Mouse (Mus musculus) spleen, postnatal 10 days (tissue): ENCODE results near the gene Ppp1r9a.

Experiments
- DNase-seq, 2 experiments: peaks; one replicate each; pipeline ENCODE4 v3.0.0; 2021 to 2022; ENCODE audit warnings: low spot score in 2 of 2

Ppp1r9a gene

DNA sequence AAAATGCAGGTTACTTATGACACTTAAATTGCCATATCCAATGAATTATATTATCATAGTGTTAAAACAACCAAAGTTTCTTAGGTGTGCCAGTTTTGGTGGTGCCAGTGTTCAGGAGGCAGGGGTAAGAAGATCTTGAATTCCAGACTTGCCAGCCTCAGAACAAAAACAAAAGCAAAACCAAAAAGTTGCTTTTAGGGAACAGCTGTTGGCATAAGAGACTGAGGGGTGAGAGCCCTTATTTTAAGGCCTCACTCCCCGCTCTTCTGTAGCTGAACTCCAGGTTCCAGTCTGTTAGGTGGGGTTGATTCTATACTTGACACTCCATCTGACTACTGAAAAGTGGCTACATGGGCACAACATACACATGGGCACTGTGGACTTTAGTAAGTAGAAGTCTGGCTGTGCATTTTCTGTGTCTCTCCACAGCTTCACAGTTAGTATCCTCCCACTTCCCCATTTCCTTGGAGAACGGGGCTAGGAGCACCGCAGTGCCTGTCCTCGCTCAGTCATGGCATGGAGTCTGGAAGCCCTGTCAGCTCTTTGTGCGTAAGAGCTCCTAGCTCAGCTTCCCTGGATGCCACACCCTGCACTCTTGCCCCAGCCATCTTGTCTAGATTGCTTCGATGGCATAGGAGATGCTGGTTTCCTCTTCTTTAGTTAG, 103.7 kb downstream of the Ppp1r9a start:
- no peak for DNase-seq

DNA sequence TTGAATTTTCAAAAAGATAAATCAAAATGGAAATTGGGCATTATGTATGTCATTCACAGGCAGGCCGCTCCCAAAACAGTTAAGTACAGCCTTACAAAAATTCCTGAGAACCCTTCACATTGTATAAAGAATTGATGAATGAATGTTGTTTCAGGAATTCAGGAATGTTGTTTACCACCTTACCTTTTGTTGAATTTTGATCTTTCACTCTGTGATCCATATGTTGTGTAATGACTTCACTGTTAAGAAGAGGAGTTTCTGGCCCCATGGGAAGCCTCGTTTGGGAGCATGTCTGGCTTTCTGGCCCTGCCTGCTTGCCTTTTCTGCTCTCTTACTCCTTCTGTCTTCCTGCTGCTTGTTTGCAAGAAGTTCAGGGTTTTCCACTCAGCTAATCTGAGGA, 105.4 kb downstream of the Ppp1r9a start:
- no peak for DNase-seq

- no peak for DNase-seq
These were observed 105.9 kb downstream of the Ppp1r9a start for GRCm38 (mm10) chr6:5008603-5009002.

- no peak for DNase-seq
These were observed 108.1 kb downstream of the Ppp1r9a start for GRCm38 (mm10) chr6:5010553-5011416.

GRCm38 (mm10) chr6:5012794-5013193, 110.1 kb downstream of the Ppp1r9a start:
- DNase-seq = no peak

GRCm38 (mm10) chr6:5014567-5014966, 111.8 kb downstream of the Ppp1r9a start:
- no peak for DNase-seq

GRCm38 (mm10) chr6:5015173-5015572, 112.5 kb downstream of the Ppp1r9a start:
- DNase-seq = no peak

GRCm38 (mm10) chr6:5017945-5018511, 115.3 kb downstream of the Ppp1r9a start:
- no peak for DNase-seq

GRCm38 (mm10) chr6:5019208-5019607, 116.5 kb downstream of the Ppp1r9a start:
- DNase-seq = no peak

- no peak for DNase-seq
These were observed 117.3 kb downstream of the Ppp1r9a start for GRCm38 (mm10) chr6:5019969-5020368.

GRCm38 (mm10) chr6:5020510-5020909, 117.8 kb downstream of the Ppp1r9a start:
- DNase-seq = no peak

DNA sequence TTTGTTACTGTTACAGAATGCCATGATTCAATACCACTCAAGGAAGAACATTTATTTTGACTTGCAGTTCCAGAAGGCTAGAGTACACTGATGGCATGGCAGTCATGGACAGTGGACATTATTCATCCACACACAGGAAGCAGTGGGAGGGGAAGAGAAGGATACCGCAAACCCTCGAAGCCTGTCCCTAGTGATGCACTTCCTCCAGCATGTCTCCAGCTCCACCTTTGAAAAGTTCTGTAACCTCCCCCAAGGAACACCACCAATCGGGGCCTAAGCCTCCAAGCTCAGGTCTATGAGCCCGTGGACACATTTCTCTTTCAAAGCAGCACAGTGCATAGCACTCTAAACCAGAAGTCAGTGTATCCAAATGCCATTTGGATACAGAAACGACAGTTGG, 120.0 kb downstream of the Ppp1r9a start:
- DNase-seq = no peak

DNA sequence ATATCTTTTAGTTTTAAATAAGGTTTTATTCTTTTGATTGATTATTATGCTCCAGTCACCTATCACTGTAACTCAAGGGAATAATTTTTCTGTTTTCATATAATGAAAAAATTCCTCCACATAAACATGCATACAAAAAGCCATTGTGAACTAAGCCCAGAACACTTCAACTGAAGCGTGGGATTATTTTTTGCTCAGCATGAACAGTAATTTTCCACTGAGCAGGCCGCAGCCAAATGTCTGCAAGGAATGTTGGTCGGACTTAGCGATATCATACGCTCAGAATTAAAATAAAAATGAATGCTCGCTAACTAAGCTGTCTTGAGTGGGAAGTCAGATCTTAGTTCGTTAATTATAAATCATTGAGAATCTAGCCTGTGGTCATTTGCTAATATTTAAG, 122.2 kb downstream of the Ppp1r9a start:
- DNase-seq = no peak

DNA sequence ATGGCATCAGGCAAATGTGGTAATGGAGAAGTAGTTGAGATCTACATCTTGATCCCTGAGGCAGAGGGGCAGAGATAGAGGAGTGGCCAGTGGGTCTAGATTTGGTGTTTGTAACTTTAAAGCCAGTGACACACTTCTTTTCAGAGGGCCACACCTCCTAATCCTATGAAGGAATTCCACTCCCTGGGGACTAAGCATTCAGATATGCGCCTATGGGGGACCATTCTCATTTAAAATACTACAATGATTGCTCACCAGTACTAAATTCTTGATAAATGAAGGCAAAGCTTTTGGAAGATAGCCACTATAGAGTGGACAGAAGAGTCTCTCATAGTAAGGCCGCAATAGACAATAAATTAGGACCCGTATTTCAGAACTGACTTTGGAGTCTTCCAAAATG, 124.1 kb downstream of the Ppp1r9a start:
- DNase-seq = no peak

DNA sequence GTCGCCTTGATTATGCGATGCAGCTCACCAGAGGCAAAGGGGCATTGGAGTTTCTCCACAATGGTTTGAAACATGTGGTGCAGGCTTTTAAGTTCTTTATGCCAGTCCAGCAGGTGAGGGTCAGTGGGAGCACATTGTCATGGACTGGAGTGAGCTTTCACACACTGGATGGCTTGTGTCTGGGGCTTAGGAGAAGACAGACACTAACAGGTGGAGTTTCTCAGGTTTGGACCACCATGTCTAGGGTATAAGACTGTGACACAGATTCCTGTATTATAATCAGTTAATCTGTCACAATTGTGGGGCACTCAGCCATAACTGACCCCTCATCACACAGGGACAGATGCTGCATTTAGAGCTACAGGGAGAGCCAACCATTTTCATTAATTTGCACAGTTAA, 124.5 kb downstream of the Ppp1r9a start:
- no peak for DNase-seq

GRCm38 (mm10) chr6:5027801-5028200, 125.1 kb downstream of the Ppp1r9a start:
- DNase-seq = no peak

DNA sequence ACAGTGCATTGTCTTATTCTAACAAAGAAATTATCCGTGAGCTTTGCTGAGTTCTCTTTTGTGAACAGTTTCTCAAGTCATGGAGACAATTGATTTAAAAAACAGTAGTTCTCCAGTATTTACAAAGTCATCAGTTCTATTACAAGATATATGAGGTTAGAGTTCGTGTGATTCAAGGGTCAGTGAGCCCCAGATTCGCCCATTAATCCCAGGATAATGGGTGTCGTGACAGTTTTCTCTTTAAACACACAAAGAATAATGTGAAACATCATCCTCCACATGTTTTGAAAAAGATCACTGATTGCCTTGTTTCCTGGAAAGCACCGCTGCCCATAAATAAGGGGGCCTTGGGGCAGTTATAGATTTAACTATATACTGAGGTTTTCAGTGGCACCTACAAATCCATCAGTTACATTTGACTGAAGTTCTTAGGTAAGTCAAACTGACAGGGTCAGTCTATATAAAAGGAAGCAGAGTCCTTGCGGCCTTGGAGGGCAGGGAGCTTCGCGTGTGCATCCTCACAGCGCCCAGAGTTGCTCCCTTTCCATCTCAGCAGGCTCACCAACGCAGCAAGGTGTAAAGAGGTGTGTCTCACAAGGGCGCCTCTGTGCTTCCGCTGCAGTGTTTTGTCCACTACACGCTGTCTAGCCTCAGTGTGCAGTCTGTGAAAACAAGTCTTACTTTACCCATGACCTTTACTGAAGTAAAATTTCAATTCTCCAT, 126.6 kb downstream of the Ppp1r9a start:
- no peak for DNase-seq

DNA sequence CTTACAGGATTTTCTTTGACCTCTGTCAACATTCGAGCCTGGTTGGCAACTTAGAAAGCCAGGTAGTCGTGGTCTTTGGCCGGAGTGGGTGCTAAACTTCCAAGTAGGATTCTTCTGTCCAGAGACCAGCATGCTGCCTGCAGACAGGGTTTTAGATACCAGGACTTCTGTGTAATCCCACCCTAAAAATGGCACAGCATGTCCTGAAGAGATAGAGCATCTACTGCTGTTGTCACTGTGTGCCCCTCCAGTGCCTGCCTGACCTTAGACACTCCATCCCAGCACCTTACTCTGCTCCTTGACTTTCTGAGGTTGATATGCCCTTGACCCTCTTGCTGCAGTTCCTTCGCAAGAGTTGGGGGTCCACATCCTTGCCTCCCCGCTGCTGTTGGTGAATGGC, 127.2 kb downstream of the Ppp1r9a start:
- no peak for DNase-seq

GRCm38 (mm10) chr6:5032986-5033633, 130.4 kb downstream of the Ppp1r9a start:
- no peak for DNase-seq

- DNase-seq = no peak
These were observed 134.5 kb downstream of the Ppp1r9a start for GRCm38 (mm10) chr6:5037225-5037624.

DNA sequence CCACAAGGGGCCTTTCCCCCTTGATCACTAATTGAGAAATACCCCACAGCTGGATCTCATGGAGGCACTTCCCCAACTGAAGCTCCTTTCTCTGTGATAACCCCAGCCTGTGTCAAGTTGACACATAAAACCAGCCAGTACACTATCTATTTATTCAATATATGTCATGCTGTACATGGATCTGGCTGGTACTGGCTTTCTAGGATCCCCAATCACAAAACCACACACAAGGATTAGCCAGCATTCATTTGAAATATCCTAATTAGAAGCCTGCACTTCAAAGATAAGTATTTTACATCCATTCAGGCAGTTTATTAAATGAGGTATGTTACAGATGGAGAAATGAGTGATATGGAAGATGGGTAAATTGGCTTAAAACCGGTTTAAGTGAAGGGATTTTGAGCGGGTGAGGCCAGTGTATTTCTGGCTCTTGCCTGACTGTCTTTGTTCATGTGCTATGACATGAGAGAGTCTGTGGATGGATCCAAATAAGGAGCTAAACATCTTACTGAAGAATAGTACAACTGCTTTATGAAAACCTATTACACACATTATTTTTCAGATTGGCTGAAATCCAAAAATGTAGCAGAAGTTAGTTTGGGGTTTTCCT, 135.5 kb downstream of the Ppp1r9a start:
- DNase-seq = no peak
